Mouse (Mus musculus) T-cell, adult 66 days (primary cell): ENCODE results near the gene Capn3. TPM values are rescaled to one million over a fixed set of nuclear protein-coding genes. Genes with fewer than 3 reads are reported as not detected.

Source experiments
- total RNA-seq, 2 experiments: library from RNA; stranded (reverse); gene quantifications; 3 replicates in 1 of 2; 4 replicates in 1 of 2; pipeline ENCODE4 v1.2.4; 2023

Gene Capn3
- total RNA-seq, result 1 to 10 TPM; 3.7 to 4.6 TPM

DNA sequence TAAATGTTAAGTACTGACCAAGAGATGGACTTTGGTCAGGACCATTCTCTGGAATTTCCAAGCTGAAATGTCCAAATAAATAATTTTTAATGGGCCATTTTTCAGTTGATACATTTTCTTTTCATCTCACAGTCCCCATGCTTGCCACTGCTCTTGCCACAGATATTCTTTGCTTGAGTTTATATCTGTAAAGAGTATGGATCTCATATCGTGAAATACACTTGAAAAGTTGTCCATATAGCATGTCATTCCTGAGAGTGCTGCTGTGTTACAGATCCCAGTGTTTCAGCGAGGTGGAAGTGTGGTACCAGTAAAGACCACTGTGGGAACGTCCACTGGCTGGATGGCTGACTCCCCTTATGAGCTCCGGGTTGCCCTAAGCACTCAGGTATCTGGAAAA is at the start of gene Capn3:
Gene Capn3 (plus strand): TSS at position 301 of the 400 bp plus-strand sequence.

Other genes starting within 250 kb of the Capn3 start
- not detected for gene Pla2g4e, start 210.7 kb upstream of the Capn3 start, total RNA-seq
- not detected for gene Pla2g4d, start 166.8 kb upstream of the Capn3 start, total RNA-seq
- gene Pla2g4f, start 141.9 kb upstream of the Capn3 start, total RNA-seq, result under 1 TPM; 0.67 to 0.71 TPM
- 10 to 100 TPM; 66.4 to 73.2 TPM for gene Vps39, start 102.9 kb upstream of the Capn3 start, total RNA-seq
- 10 to 100 TPM; 21.5 to 22.4 TPM for gene Ganc, start 52.1 kb upstream of the Capn3 start, total RNA-seq
- gene Tmem87a, start 51.9 kb upstream of the Capn3 start, total RNA-seq, result 10 to 100 TPM; 62.4 to 64.3 TPM
- gene Zfp106, start 107.8 kb downstream of the Capn3 start, total RNA-seq, result 10 to 100 TPM; 67.2 to 73.8 TPM
- 10 to 100 TPM; 26.3 to 32.8 TPM for gene Snap23, start 111.7 kb downstream of the Capn3 start, total RNA-seq
- gene Haus2, start 153.4 kb downstream of the Capn3 start, total RNA-seq, result 10 to 100 TPM; 21.6 to 27.2 TPM
- 10 to 100 TPM; 15.1 to 18.6 TPM for gene Lrrc57, start 153.5 kb downstream of the Capn3 start, total RNA-seq
- under 1 TPM; 0.41 to 0.44 TPM for gene Stard9, start 173.1 kb downstream of the Capn3 start, total RNA-seq